Mouse (Mus musculus) liver, embryonic 13.5 days (tissue): ENCODE data around the gene Aadat. TPM values are rescaled to one million over a fixed set of nuclear protein-coding genes. Genes with fewer than 3 reads are reported as not detected.
"Not testable (repeated sequence)": the region's sequence is repeated elsewhere in the genome, so short reads cannot be mapped to it uniquely, and the experiment has no call there.

Experiments
- ATAC-seq: fragments of 200-750 bp; cut with Nextera tagmentation; 2 replicates; pipeline ENCODE4 v1.8.0; 2017; ENCODE audit warnings: low read depth, mild to moderate bottlenecking, moderate number of reproducible peaks, moderate library complexity
- DNase-seq: peaks from one replicate; pipeline ENCODE4 v3.0.0; 2022
- H3K27ac ChIP-seq: fragments of 300-500 bp; sonication (generic); 2 replicates; pipeline ENCODE4 v1.5.1; 2015; ENCODE audit warnings: moderate library complexity, mild to moderate bottlenecking, inconsistent platforms
- H3K27me3 ChIP-seq: fragments of 300-500 bp; sonication (generic); 2 replicates; pipeline ENCODE4 v1.6.1; 2015; ENCODE audit warnings: mild to moderate bottlenecking, inconsistent platforms
- H3K36me3 ChIP-seq: fragments of 300-500 bp; sonication (generic); 2 replicates; pipeline ENCODE4 v1.6.1; 2015; ENCODE audit warnings: mild to moderate bottlenecking, inconsistent platforms
- H3K4me1 ChIP-seq: fragments of 300-500 bp; sonication (generic); replicated peaks from 2 replicates; pipeline ENCODE4 v1.6.1; 2015; ENCODE audit warnings: inconsistent platforms
- H3K4me2 ChIP-seq: fragments of 300-500 bp; sonication (generic); 2 replicates; pipeline ENCODE4 v1.6.1; 2015; ENCODE audit warnings: inconsistent platforms, mild to moderate bottlenecking, moderate library complexity
- H3K4me3 ChIP-seq: fragments of 300-500 bp; sonication (generic); replicated peaks from 2 replicates; pipeline ENCODE4 v1.5.1; 2015; ENCODE audit warnings: mild to moderate bottlenecking, inconsistent platforms
- H3K9ac ChIP-seq: fragments of 300-500 bp; sonication (generic); 2 replicates; pipeline ENCODE4 v1.6.1; 2015; ENCODE audit warnings: mild to moderate bottlenecking, inconsistent platforms
- H3K9me3 ChIP-seq: fragments of 300-500 bp; sonication (generic); replicated peaks from 2 replicates; pipeline ENCODE4 v1.6.1; 2016; ENCODE audit warnings: inconsistent platforms
- WGBS: fragments of 180-500 bp; shearing (Covaris S2); methylation state at CpG from one replicate; pipeline ENCODE4 v1.1.7; 2015; ENCODE audit not compliant: insufficient replicate concordance; 5-methylcytosine and 5-hydroxymethylcytosine counted together
- polyA plus RNA-seq: library from polyadenylated mRNA; unstranded; fragments of >200 nt; fragmentation: Nextera tagmentation; extraction: Ambion mirVana; gene quantifications from 2 replicates; pipeline ENCODE4 v1.2.1, GENCODE M21; 2015

The Aadat gene
- polyA plus RNA-seq = 5.6 and 6.2 TPM in 2 replicates

GRCm38 (mm10) chr8:60505653-60506521, at the start of gene Aadat:
TSS of gene Aadat (plus strand) at chr8:60505932.
- peak within 1 kb of the TSS; percentile 54 for H3K4me2 ChIP-seq
- no peaks in the 10 kb centered on the region for H3K9me3 ChIP-seq
- peak within 1 kb of the TSS; percentile 45 for H3K4me3 ChIP-seq
- peak within 1 kb of the TSS; percentile 47; the same call in 1 of the 2 replicates for H3K27ac ChIP-seq
- ATAC-seq = peak; percentile 85
- no peak within 1 kb of the TSS for H3K9ac ChIP-seq
- H3K36me3 ChIP-seq = no peaks in the 10 kb centered on the region
- 2% methylated on average over 25 of the region's 25 CpGs for WGBS
- 0 out of 2 replicates have a peak, but pooled peaks cover 7% of the 10 kb centered on the region for H3K4me1 ChIP-seq
- no peaks in the 10 kb centered on the region for H3K27me3 ChIP-seq
- DNase-seq = peak; percentile 4

- no peaks in the 10 kb centered on the region for H3K27me3 ChIP-seq
- ATAC-seq (no peak), DNase-seq (peak; percentile 1)
- H3K36me3 ChIP-seq = no peaks in the 10 kb centered on the region
- no peaks in the 10 kb centered on the region for H3K4me1 ChIP-seq
- H3K27ac ChIP-seq = no peak overlapping the region
- H3K4me3 ChIP-seq = no peak overlapping the region
- H3K9me3 ChIP-seq = peaks cover 9% of the 10 kb centered on the region
- 30% methylated on average over 15 of the region's 15 CpGs for WGBS
- no peak overlapping the region for H3K4me2 ChIP-seq
- H3K9ac ChIP-seq = no peak overlapping the region
Measured at GRCm38 (mm10) chr8:60466686-60467335, 38.9 kb upstream of the Aadat start.

- no peaks in the 10 kb centered on the region for H3K9me3 ChIP-seq
- ATAC-seq = no peak
- H3K36me3 ChIP-seq = no peaks in the 10 kb centered on the region
- no peak for DNase-seq
- H3K9ac ChIP-seq = no peak overlapping the region
- H3K4me1 ChIP-seq = no peaks in the 10 kb centered on the region
- 42% methylated on average over 2 of the region's 2 CpGs for WGBS
- no peak overlapping the region for H3K4me2 ChIP-seq
- H3K27me3 ChIP-seq = no peaks in the 10 kb centered on the region
- H3K4me3 ChIP-seq = no peak overlapping the region
- H3K27ac ChIP-seq = no peak overlapping the region
Measured at GRCm38 (mm10) chr8:60490147-60490546, 15.6 kb upstream of the Aadat start.

GRCm38 (mm10) chr8:60491871-60492270, 13.9 kb upstream of the Aadat start:
- H3K27ac ChIP-seq = no peak overlapping the region
- H3K4me1 ChIP-seq = no peaks in the 10 kb centered on the region
- H3K36me3 ChIP-seq = no peaks in the 10 kb centered on the region
- H3K27me3 ChIP-seq = no peaks in the 10 kb centered on the region
- H3K4me2 ChIP-seq = no peak overlapping the region
- no peak for ATAC-seq
- WGBS = 54% methylated on average over 2 of the region's 2 CpGs
- no peak for DNase-seq
- no peak overlapping the region for H3K4me3 ChIP-seq
- H3K9me3 ChIP-seq = no peaks in the 10 kb centered on the region
- no peak overlapping the region for H3K9ac ChIP-seq

- H3K4me3 ChIP-seq = no peak overlapping the region
- WGBS = 47% methylated on average over 3 of the region's 3 CpGs
- no peaks in the 10 kb centered on the region for H3K36me3 ChIP-seq
- H3K27ac ChIP-seq = no peak overlapping the region
- H3K4me2 ChIP-seq = no peak overlapping the region
- ATAC-seq (no peak), DNase-seq (no peak)
- no peak overlapping the region for H3K9ac ChIP-seq
- H3K9me3 ChIP-seq = no peaks in the 10 kb centered on the region
- no peaks in the 10 kb centered on the region for H3K4me1 ChIP-seq
- no peaks in the 10 kb centered on the region for H3K27me3 ChIP-seq
Measured at GRCm38 (mm10) chr8:60492471-60492870, 13.3 kb upstream of the Aadat start.

GRCm38 (mm10) chr8:60494606-60495005, 11.1 kb upstream of the Aadat start:
- ATAC-seq = no peak
- WGBS = 81% methylated on average over 11 of the region's 11 CpGs

GRCm38 (mm10) chr8:60495046-60495445, 10.7 kb upstream of the Aadat start:
- 56% methylated on average over 2 of the region's 2 CpGs for WGBS
- not testable (repeated sequence) for H3K9ac ChIP-seq, H3K27me3 ChIP-seq, DNase-seq, H3K4me1 ChIP-seq, H3K4me3 ChIP-seq, H3K27ac ChIP-seq, ATAC-seq, H3K4me2 ChIP-seq, H3K9me3 ChIP-seq, H3K36me3 ChIP-seq

More at GRCm38 (mm10) chr8:60494606-60495005, 11.1 kb upstream of the Aadat start:
- Histone ChIP-seq H3K4me1 (no peaks in the 10 kb centered on the region), H3K9me3 (no peaks in the 10 kb centered on the region), H3K36me3 (no peaks in the 10 kb centered on the region), H3K9ac (no peak overlapping the region), H3K27ac (no peak overlapping the region), H3K4me3 (no peak overlapping the region), H3K27me3 (no peaks in the 10 kb centered on the region), H3K4me2 (no peak overlapping the region)
- DNase-seq = no peak

GRCm38 (mm10) chr8:60503098-60503497, 2.6 kb upstream of the Aadat start, which contains the start of gene Gm10283:
TSS of gene Gm10283 (minus strand) at chr8:60503198.
- H3K27me3 ChIP-seq = no peaks in the 10 kb centered on the region
- WGBS = 49% methylated on average over 2 of the region's 2 CpGs
- no peaks in the 10 kb centered on the region for H3K36me3 ChIP-seq
- H3K9ac ChIP-seq = no peak within 1 kb of the TSS
- ATAC-seq = no peak
- no peak within 1 kb of the TSS for H3K4me3 ChIP-seq
- H3K4me1 ChIP-seq = 0 out of 2 replicates have a peak, but pooled peaks cover 7% of the 10 kb centered on the region
- H3K4me2 ChIP-seq = no peak within 1 kb of the TSS
- H3K27ac ChIP-seq = no peak within 1 kb of the TSS
- no peak for DNase-seq
- H3K9me3 ChIP-seq = no peaks in the 10 kb centered on the region

GRCm38 (mm10) chr8:60518286-60518685, 12.6 kb downstream of the Aadat start:
- Histone ChIP-seq H3K27ac (no peak overlapping the region), H3K36me3 (no peaks in the 10 kb centered on the region), H3K4me3 (no peak overlapping the region), H3K9me3 (no peaks in the 10 kb centered on the region), H3K4me2 (no peak overlapping the region), H3K4me1 (no peaks in the 10 kb centered on the region), H3K9ac (no peak overlapping the region), H3K27me3 (no peaks in the 10 kb centered on the region)
- ATAC-seq (no peak), DNase-seq (no peak)

GRCm38 (mm10) chr8:60534945-60535344, 29.2 kb downstream of the Aadat start:
- no peak overlapping the region for H3K9ac ChIP-seq
- WGBS = 36% methylated on average over 2 of the region's 2 CpGs

GRCm38 (mm10) chr8:60566783-60567182, 61.1 kb downstream of the Aadat start:
- Histone ChIP-seq H3K4me3 (no peak overlapping the region), H3K4me1 (no peaks in the 10 kb centered on the region), H3K27ac (no peak overlapping the region), H3K4me2 (no peak overlapping the region), H3K27me3 (no peaks in the 10 kb centered on the region), H3K36me3 (no peaks in the 10 kb centered on the region), H3K9me3 (no peaks in the 10 kb centered on the region), H3K9ac (no peak overlapping the region)
- WGBS = 39% methylated on average over 3 of the region's 3 CpGs
- DNase-seq = no peak
- no peak for ATAC-seq

More at GRCm38 (mm10) chr8:60534945-60535344, 29.2 kb downstream of the Aadat start:
- ATAC-seq (no peak), DNase-seq (no peak)
- H3K9me3 ChIP-seq = no peaks in the 10 kb centered on the region
- no peaks in the 10 kb centered on the region for H3K36me3 ChIP-seq
- no peak overlapping the region for H3K4me3 ChIP-seq
- H3K27ac ChIP-seq = no peak overlapping the region
- H3K4me1 ChIP-seq = no peaks in the 10 kb centered on the region
- H3K27me3 ChIP-seq = no peaks in the 10 kb centered on the region
- no peak overlapping the region for H3K4me2 ChIP-seq
